Mouse (Mus musculus) CH12.LX (cell line): ENCODE data around the gene Ucn. TPM values are rescaled to one million over a fixed set of nuclear protein-coding genes. Genes with fewer than 3 reads are reported as not detected.

Experiments used
- DNase-seq: peaks from one replicate; pipeline ENCODE4 v3.0.0-alpha.2; 2013; ENCODE audit errors: extremely low read depth
- H3K27ac ChIP-seq: 2 replicates; pipeline ENCODE4 v1.5.1; 2012; ENCODE audit warnings: low read depth, mild to moderate bottlenecking, control low read depth, moderate library complexity; ENCODE audit not compliant: insufficient read depth
- H3K27me3 ChIP-seq: replicated peaks from 2 replicates; pipeline ENCODE3; 2012; ENCODE audit warnings: inconsistent platforms
- H3K36me3 ChIP-seq, 2 experiments: replicated peaks in 1 of 2; 2 replicates each; pipeline versions ENCODE3 to v1.6.1; 2012; ENCODE audit warnings: inconsistent platforms in 1 of 2, low read length in 1 of 2, mild to moderate bottlenecking in 1 of 2, mixed read lengths in 1 of 2, moderate library complexity in 1 of 2; ENCODE audit not compliant: control insufficient read depth in 1 of 2, insufficient read depth in 1 of 2
- H3K4me1 ChIP-seq, 2 experiments: 2 replicates each; pipeline ENCODE4 v1.6.1; 2012; ENCODE audit warnings: inconsistent platforms in 1 of 2, moderate library complexity in 1 of 2; ENCODE audit not compliant: insufficient read depth in 2 of 2, control insufficient read depth in 1 of 2
- H3K4me2 ChIP-seq: 2 replicates; pipeline ENCODE4 v1.6.1; 2012; ENCODE audit warnings: low read depth, mild to moderate bottlenecking, control low read depth; ENCODE audit not compliant: poor library complexity, insufficient read depth, severe bottlenecking
- H3K4me3 ChIP-seq, 3 experiments: fragments of 150-350 bp in 1 of 3; sonication (generic) in 1 of 3; replicated peaks in 1 of 3; 2 replicates each; pipeline versions ENCODE3 to v1.5.1; 2011 to 2012; ENCODE audit warnings: low read depth in 2 of 3, low read length in 2 of 3, mild to moderate bottlenecking in 2 of 3, moderate library complexity in 2 of 3, control low read depth in 1 of 3, improper control_type of control experiment in 1 of 3, inconsistent platforms in 1 of 3, mixed read lengths in 1 of 3; ENCODE audit not compliant: poor library complexity in 1 of 3
- H3K79me2 ChIP-seq: replicated peaks from 2 replicates; pipeline ENCODE4 v1.6.1; 2012; ENCODE audit warnings: mild to moderate bottlenecking, moderate library complexity; ENCODE audit not compliant: control insufficient read depth, poor library complexity, insufficient read depth, severe bottlenecking; ENCODE audit errors: extremely low read depth
- H3K9ac ChIP-seq: 2 replicates; pipeline ENCODE4 v1.6.1; 2012; ENCODE audit warnings: low read depth, mild to moderate bottlenecking, control low read depth, moderate library complexity; ENCODE audit not compliant: insufficient read depth
- H3K9me3 ChIP-seq: replicated peaks from 2 replicates; pipeline ENCODE3; 2012; ENCODE audit warnings: low read length, inconsistent platforms, mixed read lengths
- CHD2 ChIP-seq: IDR thresholded peaks from 2 replicates; pipeline ENCODE4 v1.6.1; 2011; ENCODE audit warnings: low read length, improper control_type of control experiment
- CTCF ChIP-seq, 2 experiments: IDR thresholded peaks in 1 of 2; conservative IDR thresholded peaks in 1 of 2; 2 replicates each; pipeline ENCODE4 v1.5.1; 2011 to 2012; ENCODE audit warnings: low read depth in 2 of 2, low read length in 2 of 2, improper control_type of control experiment in 1 of 2, inconsistent platforms in 1 of 2, mild to moderate bottlenecking in 1 of 2, moderate library complexity in 1 of 2
- EP300 ChIP-seq: IDR thresholded peaks from 2 replicates; pipeline ENCODE4 v1.6.1; 2011; ENCODE audit warnings: low read length, improper control_type of control experiment
- ETS1 ChIP-seq: conservative IDR thresholded peaks from 2 replicates; pipeline ENCODE4 v1.6.1; 2012; ENCODE audit warnings: low read depth, mild to moderate bottlenecking, inconsistent platforms, low read length, improper control_type of control experiment, moderate library complexity
- GABPA ChIP-seq: IDR thresholded peaks from 2 replicates; pipeline ENCODE4 v1.6.1; 2012; ENCODE audit warnings: low read depth, low read length, improper control_type of control experiment, inconsistent platforms; ENCODE audit not compliant: insufficient replicate concordance
- HCFC1 ChIP-seq: IDR thresholded peaks from 2 replicates; pipeline ENCODE4 v1.6.1; 2012; ENCODE audit warnings: low read depth, mild to moderate bottlenecking, inconsistent platforms, low read length, improper control_type of control experiment
- IRF4 ChIP-seq: IDR thresholded peaks from 2 replicates; pipeline ENCODE4 v1.6.1; 2014; ENCODE audit warnings: low read depth, mild to moderate bottlenecking, inconsistent platforms, low read length, improper control_type of control experiment
- JUN ChIP-seq: IDR thresholded peaks from 2 replicates; pipeline ENCODE4 v1.6.1; 2011; ENCODE audit warnings: low read depth, mild to moderate bottlenecking, low read length, improper control_type of control experiment, moderate library complexity; ENCODE audit not compliant: insufficient read depth
- KAT2A ChIP-seq: IDR thresholded peaks from 2 replicates; pipeline ENCODE4 v1.6.1; 2012; ENCODE audit warnings: low read length, improper control_type of control experiment, inconsistent platforms; ENCODE audit not compliant: insufficient replicate concordance
- MAFK ChIP-seq: IDR thresholded peaks from 2 replicates; pipeline ENCODE4 v1.6.1; 2011; ENCODE audit warnings: low read length, improper control_type of control experiment; ENCODE audit not compliant: insufficient replicate concordance
- MAX ChIP-seq: IDR thresholded peaks from 2 replicates; pipeline ENCODE4 v1.6.1; 2011; ENCODE audit warnings: low read length, improper control_type of control experiment
- MEF2A ChIP-seq: IDR thresholded peaks from 2 replicates; pipeline ENCODE4 v1.6.1; 2014; ENCODE audit warnings: low read depth, mild to moderate bottlenecking, inconsistent platforms, low read length, improper control_type of control experiment, borderline replicate concordance
- NRF1 ChIP-seq: IDR thresholded peaks from 2 replicates; pipeline ENCODE4 v1.6.1; 2014; ENCODE audit warnings: low read depth, mild to moderate bottlenecking, inconsistent platforms, low read length, improper control_type of control experiment, moderate library complexity
- PAX5 ChIP-seq: IDR thresholded peaks from 2 replicates; pipeline ENCODE4 v1.6.1; 2012; ENCODE audit warnings: low read length, inconsistent platforms, mixed read lengths
- POLR2A ChIP-seq: IDR thresholded peaks from 2 replicates; pipeline ENCODE4 v1.6.1; 2011; ENCODE audit warnings: low read depth, mild to moderate bottlenecking, improper control_type of control experiment, low read length
- POLR2AphosphoS2 ChIP-seq: IDR thresholded peaks from 2 replicates; pipeline ENCODE4 v1.6.1; 2011; ENCODE audit warnings: low read depth, low read length, improper control_type of control experiment
- RAD21 ChIP-seq: IDR thresholded peaks from 2 replicates; pipeline ENCODE4 v1.6.1; 2011; ENCODE audit warnings: low read depth, mild to moderate bottlenecking, low read length, improper control_type of control experiment, moderate library complexity
- RCOR1 ChIP-seq: conservative IDR thresholded peaks from 2 replicates; pipeline ENCODE4 v1.6.1; 2012; ENCODE audit warnings: low read depth, mild to moderate bottlenecking, inconsistent platforms, low read length, improper control_type of control experiment
- SIN3A ChIP-seq: IDR thresholded peaks from 2 replicates; pipeline ENCODE4 v1.6.1; 2012; ENCODE audit warnings: low read length, improper control_type of control experiment, inconsistent platforms
- SMC3 ChIP-seq: IDR thresholded peaks from 2 replicates; pipeline ENCODE4 v1.6.1; 2011; ENCODE audit warnings: low read depth, low read length, improper control_type of control experiment
- TCF12 ChIP-seq: IDR thresholded peaks from 2 replicates; pipeline ENCODE4 v1.6.1; 2014; ENCODE audit warnings: low read depth, mild to moderate bottlenecking, inconsistent platforms, low read length, improper control_type of control experiment
- UBTF ChIP-seq: IDR thresholded peaks from 2 replicates; pipeline ENCODE4 v1.6.1; 2012; ENCODE audit warnings: low read depth, mild to moderate bottlenecking, inconsistent platforms, low read length, improper control_type of control experiment, moderate library complexity
- ZC3H11A ChIP-seq: IDR thresholded peaks from 2 replicates; pipeline ENCODE4 v1.6.1; 2012; ENCODE audit warnings: low read depth, mild to moderate bottlenecking, inconsistent platforms, low read length, improper control_type of control experiment
- ZKSCAN1 ChIP-seq: IDR thresholded peaks from 2 replicates; pipeline ENCODE4 v1.6.1; 2012; ENCODE audit warnings: low read depth, inconsistent platforms, low read length, improper control_type of control experiment, borderline replicate concordance
- ZMIZ1 ChIP-seq: IDR thresholded peaks from 2 replicates; pipeline ENCODE4 v1.6.1; 2012; ENCODE audit warnings: low read depth, mild to moderate bottlenecking, inconsistent platforms, low read length, improper control_type of control experiment
- ZNF384 ChIP-seq: IDR thresholded peaks from 2 replicates; pipeline ENCODE4 v1.6.1; 2012; ENCODE audit warnings: low read depth, low read length, improper control_type of control experiment, inconsistent platforms
- dilution Hi-C: fragments of 300-500 bp; cut with MboI; formaldehyde crosslinking; loops from 2 replicates; pipeline ENCODE4 v1.14.3; 2020; ENCODE audit warnings: low sequenced_read_pairs; ENCODE audit not compliant: extremely low pct_unique_long_range_greater_than_20kb, extremely low pct_ligation_motif_present
- in situ Hi-C: fragments of 300-500 bp; cut with MboI; formaldehyde crosslinking; loops from 3 replicates; pipeline ENCODE4 v1.14.3; 2019; ENCODE audit warnings: low sequenced_read_pairs, low pct_ligation_motif_present, low pct_unique_long_range_greater_than_20kb, mixed read lengths
- polyA plus RNA-seq: library from polyadenylated mRNA; unstranded; fragments of >175 nt; gene quantifications from 2 replicates; pipeline ENCODE4 v1.2.1, GENCODE M21; 2012; ENCODE audit warnings: low read depth; ENCODE audit not compliant: insufficient read length
- total RNA-seq, 2 experiments: library from RNA; depleted of rRNA; stranded (reverse); fragments of 300-350 nt in 1 of 2; fragments of >200 nt in 1 of 2; gene quantifications; 2 replicates each; pipeline ENCODE4 v1.2.3; 2012 to 2014

Gene Ucn
- total and polyA plus RNA-seq, 3 experiments: not detected

GRCm38 (mm10) chr5:31093151-31094041 is 45.2 kb downstream of the Ucn start:
- TF ChIP-seq HCFC1 (no peak), PAX5 (no peak), CTCF (conservative IDR thresholded peaks at IDR 0.05 in 1 of 2, IDR thresholded peaks at IDR 0.05 in 1 of 2; ENCODE audit: low read depth in 2 of 2, low read length in 2 of 2) (no peak), ZKSCAN1 (no peak), NRF1 (no peak), ETS1 (no peak), MEF2A (no peak), EP300 (no peak), IRF4 (no peak), UBTF (no peak), RCOR1 (no peak), MAX (no peak), JUN (no peak), POLR2AphosphoS2 (no peak), ZNF384 (no peak), RAD21 (no peak)
- Histone ChIP-seq H3K36me3 (no peaks in the 10 kb centered on the region), H3K4me3 (no peak overlapping the region), H3K9ac (no peak overlapping the region), H3K79me2 (no peaks in the 10 kb centered on the region), H3K4me1 (peaks cover 7 to 22% of the 10 kb centered on the region in 2 experiments), H3K9me3 (peaks cover 10% of the 10 kb centered on the region), H3K4me2 (no peak overlapping the region), H3K27ac (no peak overlapping the region), H3K27me3 (peaks cover 92% of the 10 kb centered on the region)
- dilution Hi-C loops: no loop called here
- no peak for DNase-seq
- in situ Hi-C loops: no loop called here

GRCm38 (mm10) chr5:31092231-31092975 is 46.2 kb downstream of the Ucn start:
- peaks cover 10% of the 10 kb centered on the region for H3K9me3 ChIP-seq
- no peaks in the 10 kb centered on the region for H3K79me2 ChIP-seq
- no peak overlapping the region for H3K4me2 ChIP-seq
- H3K27ac ChIP-seq: no peak overlapping the region
- peaks cover 7 to 22% of the 10 kb centered on the region in 2 experiments for H3K4me1 ChIP-seq
- dilution Hi-C loops (no loop called here), in situ Hi-C loops (no loop called here)
- TF ChIP-seq SIN3A: no peak
- no peak for TF ChIP-seq CHD2
- TF ChIP-seq SMC3: no peak
- TF ChIP-seq POLR2A: no peak
- no peak for TF ChIP-seq ETS1
- no peak for TF ChIP-seq UBTF
- TF ChIP-seq NRF1: no peak
- TF ChIP-seq ZMIZ1: no peak
- no peak for TF ChIP-seq TCF12
- no peak for TF ChIP-seq GABPA
- no peak for TF ChIP-seq ZKSCAN1
- TF ChIP-seq ZNF384: no peak
- no peak for TF ChIP-seq KAT2A
- TF ChIP-seq ZC3H11A: no peak
- no peak for TF ChIP-seq PAX5
- no peak for TF ChIP-seq MAFK
- no peak for TF ChIP-seq EP300
- no peaks in the 10 kb centered on the region for H3K36me3 ChIP-seq
- peaks cover 93% of the 10 kb centered on the region for H3K27me3 ChIP-seq
- H3K9ac ChIP-seq: no peak overlapping the region
- DNase-seq: no peak
- H3K4me3 ChIP-seq: no peak overlapping the region
